Mouse (Mus musculus) gonadal fat pad, adult 2 months (tissue): Measurements from ENCODE around the gene Ppp2r1b. TPM values are rescaled to one million over a fixed set of nuclear protein-coding genes. Genes with fewer than 3 reads are reported as not detected.
A peak's percentile ranks its signal among the peaks of the same experiment; 100 is the strongest.
"Not testable (repeated sequence)": the region's sequence is repeated elsewhere in the genome, so short reads cannot be mapped to it uniquely, and the experiment has no call there.

Experiments
- DNase-seq: peaks from one replicate; pipeline ENCODE4 v3.0.0-alpha.2; 2012; ENCODE audit warnings: low read depth
- polyA plus RNA-seq: library from polyadenylated mRNA; depleted of rRNA; stranded (reverse); fragments of >200 nt; gene quantifications from 2 replicates; pipeline ENCODE4 v1.2.3, GENCODE M21; 2012; rRNA removed

Gene Ppp2r1b
- 48.4 and 49.0 TPM in 2 replicates for polyA plus RNA-seq

DNA sequence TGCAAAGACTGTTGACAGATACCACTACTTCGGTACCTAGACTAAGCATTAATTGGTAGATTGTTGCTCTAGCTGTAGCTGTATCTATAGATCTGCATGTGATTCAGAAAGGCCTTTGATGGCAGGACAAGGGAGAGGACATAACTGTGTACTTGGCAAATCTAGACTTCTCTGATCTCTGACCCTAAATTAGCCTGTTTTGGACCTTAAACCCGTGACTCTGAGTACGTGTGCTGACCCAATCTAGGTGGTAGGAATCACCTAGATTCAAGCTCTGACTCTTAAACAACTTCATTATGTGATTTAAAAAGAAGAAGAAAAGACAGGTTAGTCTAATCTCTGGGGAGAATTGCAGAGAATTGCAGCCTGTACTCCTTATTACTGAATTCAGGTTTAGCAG, at the start of gene Ppp2r1b:
TSS of gene Ppp2r1b (plus strand) at position 221 of the 400 bp plus-strand sequence.
- DNase-seq = no peak

DNA sequence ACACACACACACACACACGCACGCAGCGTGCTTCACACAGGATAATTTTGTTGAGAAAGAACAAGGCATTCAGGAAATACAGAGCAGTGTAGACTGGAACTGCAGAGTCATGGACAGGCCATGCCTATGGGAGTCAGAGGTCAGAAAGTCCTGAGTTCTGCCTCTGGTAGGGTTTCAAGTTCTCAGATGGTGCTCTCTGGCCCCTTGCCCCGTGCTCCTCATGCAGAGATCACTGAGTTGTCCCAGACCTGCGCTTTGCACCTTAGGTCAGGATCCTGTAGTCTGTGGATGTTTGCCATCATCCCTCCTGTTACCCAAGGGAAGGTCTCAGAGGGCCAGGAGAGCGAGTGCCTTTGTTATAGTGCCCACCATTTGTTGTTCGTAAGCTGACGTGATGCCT, 48.3 kb upstream of the Ppp2r1b start:
- no peak for DNase-seq

- DNase-seq = no peak
Measured at GRCm38 (mm10) chr9:50797641-50798040, 47.5 kb upstream of the Ppp2r1b start.

DNA sequence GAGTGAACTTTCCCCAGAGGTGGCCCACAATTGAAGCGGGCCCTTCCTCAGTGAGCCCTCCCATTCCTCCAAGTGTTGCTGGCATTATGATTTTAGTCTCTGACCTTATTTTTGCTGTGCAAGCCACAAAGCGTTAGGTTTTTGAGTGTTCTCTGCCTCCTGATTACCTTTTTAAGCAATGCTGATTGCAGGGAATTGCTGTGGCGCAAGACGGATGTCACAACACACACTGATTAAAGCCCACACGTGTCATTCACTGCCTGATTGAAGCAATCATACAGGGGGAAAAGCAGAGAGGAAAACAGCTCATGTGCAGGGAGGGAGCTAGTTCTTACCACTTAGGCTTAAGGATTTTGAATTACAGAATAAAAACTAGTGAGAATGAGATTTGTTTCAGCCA, 46.7 kb upstream of the Ppp2r1b start:
- DNase-seq = peak; percentile 49

DNA sequence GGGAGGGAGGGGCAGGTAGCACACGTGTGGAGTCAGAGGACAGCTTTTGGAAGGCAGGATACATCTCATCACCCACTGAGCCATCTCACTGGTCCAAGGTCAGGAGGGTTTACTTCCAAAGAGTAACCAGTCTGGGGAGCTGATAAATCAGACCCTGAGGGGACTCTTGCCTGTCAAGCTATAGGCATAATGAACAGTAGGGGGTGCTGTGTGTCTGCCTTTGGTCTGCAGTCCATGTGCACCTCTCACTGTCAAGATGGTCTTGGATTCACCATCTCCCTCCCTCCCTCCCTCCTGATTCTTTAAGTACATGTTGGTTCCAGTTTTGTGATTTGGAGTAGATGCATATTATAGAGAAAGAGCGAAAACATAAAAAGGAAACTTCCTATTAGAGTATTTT, 44.1 kb upstream of the Ppp2r1b start:
- no peak for DNase-seq

GRCm38 (mm10) chr9:50803055-50803671, 41.9 kb upstream of the Ppp2r1b start:
- no peak for DNase-seq

DNA sequence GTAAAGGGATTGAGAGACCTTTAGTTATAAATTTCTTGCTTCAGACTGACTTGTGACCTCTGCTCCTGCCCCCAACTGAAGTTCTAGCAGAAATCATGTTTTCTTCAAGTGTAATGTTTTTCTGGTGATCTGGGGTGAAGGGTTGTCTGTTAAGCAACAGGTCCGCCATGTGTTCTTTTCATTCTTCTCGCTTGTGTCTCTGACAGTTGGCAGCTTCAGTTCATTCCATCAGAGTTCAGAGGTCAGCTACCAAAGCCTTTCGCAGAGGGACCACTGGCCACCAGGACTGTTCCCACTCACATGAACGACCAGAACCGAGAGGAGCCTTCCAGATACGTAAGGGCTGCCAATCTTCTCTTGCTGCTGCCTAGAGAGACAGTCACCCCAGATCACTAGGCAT, 36.6 kb upstream of the Ppp2r1b start:
- DNase-seq = no peak

- no peak for DNase-seq
Measured at GRCm38 (mm10) chr9:50809146-50809545, 36.0 kb upstream of the Ppp2r1b start.

- DNase-seq = no peak
Measured at GRCm38 (mm10) chr9:50811187-50811586, 33.9 kb upstream of the Ppp2r1b start.

GRCm38 (mm10) chr9:50811746-50812145, 33.4 kb upstream of the Ppp2r1b start:
- no peak for DNase-seq

DNA sequence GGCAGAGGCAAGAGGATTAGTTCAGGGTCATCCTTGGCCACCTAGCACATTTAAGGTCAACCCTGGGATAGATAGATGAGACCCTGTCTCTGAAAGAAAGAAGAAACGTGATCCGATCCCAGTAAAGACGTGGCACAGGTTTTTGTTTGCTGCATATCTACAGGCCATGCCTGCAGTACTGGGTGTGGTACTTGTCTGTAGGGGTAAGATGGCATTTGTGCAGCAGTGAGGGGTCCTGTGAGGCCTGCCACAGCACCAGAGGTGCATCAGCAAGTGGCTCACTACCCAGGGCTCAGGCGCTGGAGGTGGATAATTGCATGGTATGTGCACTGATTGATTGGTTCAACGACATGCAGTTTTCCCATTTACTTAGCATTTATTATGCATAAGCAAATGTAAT, 31.3 kb upstream of the Ppp2r1b start:
- DNase-seq = no peak

GRCm38 (mm10) chr9:50815666-50816065, 29.4 kb upstream of the Ppp2r1b start:
- no peak for DNase-seq

GRCm38 (mm10) chr9:50816512-50816911, 28.6 kb upstream of the Ppp2r1b start:
- DNase-seq = no peak

GRCm38 (mm10) chr9:50818050-50818449, 27.1 kb upstream of the Ppp2r1b start:
- no peak for DNase-seq

- no peak for DNase-seq
Measured at GRCm38 (mm10) chr9:50819716-50820115, 25.4 kb upstream of the Ppp2r1b start.

- DNase-seq = no peak
Measured at GRCm38 (mm10) chr9:50821651-50822050, 23.4 kb upstream of the Ppp2r1b start.

GRCm38 (mm10) chr9:50822216-50822615, 22.9 kb upstream of the Ppp2r1b start:
- no peak for DNase-seq

- no peak for DNase-seq
Measured at GRCm38 (mm10) chr9:50823779-50824453, 21.2 kb upstream of the Ppp2r1b start.

DNA sequence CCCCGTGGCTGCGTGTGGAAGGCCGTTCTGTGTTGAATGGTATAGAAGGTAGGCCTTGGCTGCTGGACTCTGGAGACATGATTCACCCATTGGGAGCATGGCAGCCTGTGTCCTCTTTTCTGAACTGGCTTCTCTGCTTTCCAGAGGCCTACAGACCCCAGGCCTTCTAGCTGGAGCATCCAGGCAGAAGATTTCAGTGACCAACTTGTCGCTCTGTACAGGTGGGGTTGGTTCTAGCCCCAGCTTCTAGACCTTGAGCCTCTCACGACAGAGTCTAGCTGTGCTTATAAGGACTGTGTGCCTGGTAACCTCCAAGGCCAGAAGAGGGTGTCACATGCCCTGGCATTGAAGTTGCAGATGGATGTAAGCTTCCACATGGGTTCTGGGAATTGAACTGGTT, 13.6 kb upstream of the Ppp2r1b start:
- DNase-seq = no peak

DNA sequence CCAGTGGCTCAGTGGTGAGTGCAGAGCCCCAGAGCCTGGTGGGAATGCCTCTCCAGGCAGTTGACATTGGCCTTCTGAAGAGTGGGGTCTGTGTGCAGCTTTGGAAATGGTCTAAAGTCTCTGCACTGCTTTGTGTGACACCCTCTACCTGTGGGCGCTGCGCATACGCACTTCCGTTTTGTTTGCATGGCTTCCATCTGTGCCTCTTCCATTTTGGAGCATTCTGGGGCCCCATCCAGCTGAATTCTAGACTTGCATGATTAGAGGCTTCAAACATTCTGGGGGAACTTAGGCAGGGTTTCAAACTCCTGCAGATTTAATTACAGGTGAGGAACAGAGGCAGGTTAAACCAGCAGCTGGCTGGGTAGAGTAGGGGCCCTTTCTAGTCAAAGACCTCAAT, 12.9 kb upstream of the Ppp2r1b start:
- no peak for DNase-seq

DNA sequence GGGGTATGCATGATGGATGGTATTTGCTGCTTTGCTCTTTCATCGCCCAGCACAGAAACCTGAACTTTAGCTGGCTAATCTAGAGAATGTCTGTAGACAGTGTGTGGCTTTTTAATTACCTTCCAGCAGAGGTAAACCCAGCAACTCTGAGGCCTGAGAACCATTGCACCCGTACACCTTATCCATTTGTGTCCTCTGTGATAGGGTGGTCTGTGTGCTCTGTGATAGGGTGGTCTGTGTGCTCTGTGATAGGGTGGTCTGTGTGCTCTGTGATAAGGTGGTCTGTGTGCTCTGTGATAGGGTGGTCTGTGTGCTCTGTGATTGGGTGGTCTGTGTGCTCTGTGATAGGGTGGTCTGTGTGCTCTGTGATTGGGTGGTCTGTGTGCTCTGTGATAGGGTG, 12.5 kb upstream of the Ppp2r1b start:
- not testable (repeated sequence) for DNase-seq

DNA sequence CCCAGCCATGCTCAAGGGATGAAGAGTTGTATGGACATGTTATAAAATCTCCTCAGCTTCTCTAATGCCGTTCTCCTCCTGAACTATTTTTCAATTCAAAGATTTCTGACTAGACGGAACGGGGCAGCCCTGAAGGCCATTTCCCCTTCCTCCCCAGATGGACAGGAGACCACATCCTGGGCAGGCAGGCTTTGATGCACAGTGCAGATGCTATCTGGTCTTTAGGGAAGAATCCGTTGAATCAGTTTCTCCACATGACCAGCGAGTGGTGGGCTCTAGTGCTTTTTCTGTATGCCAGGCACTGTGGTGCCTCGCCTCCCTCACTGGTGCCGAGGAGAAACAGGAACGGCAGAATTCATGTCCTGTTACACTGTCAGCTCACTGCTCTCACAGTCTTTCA, 11.3 kb upstream of the Ppp2r1b start:
- DNase-seq = no peak

GRCm38 (mm10) chr9:50835068-50835705, 9.9 kb upstream of the Ppp2r1b start:
- no peak for DNase-seq
